In genomic region chr14:102982016-102982626, GRCm38 (mm10) we compare ENCODE assay signal across 8 mouse cellular contexts. TPM values are rescaled to one million over a fixed set of nuclear protein-coding genes. Genes with fewer than 3 reads are reported as not detected.
DNase-seq lines count a peak whose midpoint lies in the region; ATAC-seq and TF ChIP-seq lines count a peak whose summit lies in the region.

No protein-coding gene starts in this region.

- ATAC-seq in intestine, embryonic 14.5 days (replicated peaks; ENCODE audit: low FRiP score, low TSS enrichment, low read depth), result peak; percentile 45
- ATAC-seq in midbrain, postnatal 0 days (ENCODE audit: low FRiP score), result peak; percentile 47; the same call in 1 of the 2 replicates

- peaks cover 10% of the 10 kb centered on the region; the same call in 1 of the 2 replicates for H3K4me1 ChIP-seq in intestine, embryonic 14.5 days (replicated peaks; ENCODE audit: control insufficient read depth, insufficient read depth, low read length)
- peaks cover 3% of the 10 kb centered on the region; the same call in 1 of the 2 replicates for H3K4me1 ChIP-seq in midbrain, postnatal 0 days (ENCODE audit: insufficient read depth, low read length)

- WGBS in intestine, embryonic 14.5 days, result under 1% methylated on average over 72 of the region's 76 CpGs
- WGBS in midbrain, postnatal 0 days, result under 1% methylated on average over 55 of the region's 76 CpGs

- H3K4me3 ChIP-seq in intestine, embryonic 14.5 days (ENCODE audit: low read depth, low read length), result peak overlapping the region; percentile 68
- H3K4me3 ChIP-seq in midbrain, postnatal 0 days (ENCODE audit: low read depth, low read length), result peak overlapping the region; percentile 87

- no peaks in the 10 kb centered on the region for H3K36me3 ChIP-seq in intestine, embryonic 14.5 days (ENCODE audit: control insufficient read depth, insufficient read depth, low read length)
- H3K36me3 ChIP-seq in midbrain, postnatal 0 days (ENCODE audit: insufficient read depth, low read length), result no peaks in the 10 kb centered on the region

- no peaks in the 10 kb centered on the region for H3K9me3 ChIP-seq in intestine, embryonic 14.5 days (ENCODE audit: control insufficient read depth, low read length)
- no peaks in the 10 kb centered on the region for H3K9me3 ChIP-seq in midbrain, postnatal 0 days (ENCODE audit: low read length)

- peak overlapping the region; percentile 94 for H3K27ac ChIP-seq in intestine, embryonic 14.5 days (ENCODE audit: low read depth)
- H3K27ac ChIP-seq in midbrain, postnatal 0 days (ENCODE audit: low read depth, low read length), result peak overlapping the region; percentile 83

- peak overlapping the region; percentile 63 for H3K9ac ChIP-seq in intestine, embryonic 14.5 days (ENCODE audit: low read length)
- H3K9ac ChIP-seq in midbrain, postnatal 0 days (replicated peaks; ENCODE audit: low read length, poor library complexity, severe bottlenecking), result peak overlapping the region; percentile 77

- H3K27me3 ChIP-seq in intestine, embryonic 14.5 days (replicated peaks; ENCODE audit: control insufficient read depth, insufficient read depth, low read length), result peaks cover 7% of the 10 kb centered on the region; the same call in 1 of the 2 replicates
- H3K27me3 ChIP-seq in midbrain, postnatal 0 days (ENCODE audit: insufficient read depth, low read length), result no peaks in the 10 kb centered on the region

- TF ChIP-seq CTCF in midbrain, postnatal 0 days (IDR thresholded peaks at IDR 0.05), result no peak

- peak overlapping the region; percentile 92 for H3K4me2 ChIP-seq in intestine, embryonic 14.5 days (ENCODE audit: low read length)
- peak overlapping the region; percentile 88 for H3K4me2 ChIP-seq in midbrain, postnatal 0 days (ENCODE audit: low read depth, low read length, poor library complexity, severe bottlenecking)

- peak; percentile 34 to 59 for DNase-seq in right cerebral cortex, adult 2 months (ENCODE audit: low spot score in 2 of 2)
- DNase-seq in right cerebral cortex, postnatal 4 days, result no peak
- peak; percentile 66 to 73 for DNase-seq in cerebellum, postnatal 10 days
- peak; percentile 39 to 43 for DNase-seq in frontal cortex, postnatal 25 days (ENCODE audit: low spot score in 2 of 2)
- peak; percentile 89 for DNase-seq in intestine, embryonic 14.5 days (ENCODE audit: low spot score)
- DNase-seq in left cerebral cortex, adult 9 months (ENCODE audit: low spot score in 2 of 2), result peak; percentile 9 to 30
- peak; percentile 22 for DNase-seq in midbrain, postnatal 0 days (ENCODE audit: low spot score)
- DNase-seq in urinary bladder, postnatal 25 days (ENCODE audit: low spot score), result peak; percentile 63

RNA-seq across cellular contexts. Expression of gene Kctd12, which starts 0.3 kb away (rescaled TPM):
- 20.3 and 22.5 TPM in 2 replicates for polyA plus RNA-seq in intestine, embryonic 14.5 days (2014; fragmentation: Nextera tagmentation; extraction: Ambion mirVana)
- total RNA-seq in midbrain, postnatal 0 days (2014; rRNA removed), result 125 and 145 TPM in 2 replicates
- 11.4 and 13.0 TPM in 2 replicates for polyA plus RNA-seq in midbrain, postnatal 0 days (2015; fragmentation: Nextera tagmentation; extraction: Ambion mirVana)
